Mouse (Mus musculus): ENCODE results near the gene Slc44a5. TPM values are rescaled to one million over a fixed set of nuclear protein-coding genes. Genes with fewer than 3 reads are reported as not detected.

The Slc44a5 gene
- polyA plus RNA-seq, 1 experiment from 2014 or later = 0.56 TPM

Other genes starting within 250 kb of the Slc44a5 start
- 26.9 and 31.0 TPM in 2 replicates for gene St6galnac3, start 248.3 kb upstream of the Slc44a5 start, polyA plus RNA-seq (2015; fragmentation: Nextera tagmentation; extraction: Ambion mirVana)
- gene Asb17, start 129.2 kb upstream of the Slc44a5 start, polyA plus RNA-seq (2015; fragmentation: Nextera tagmentation; extraction: Ambion mirVana) = 0.05 TPM in 1 of 2 replicates, not detected in the other
- gene Msh4, start 67.3 kb upstream of the Slc44a5 start, polyA plus RNA-seq (2015; fragmentation: Nextera tagmentation; extraction: Ambion mirVana) = 0.06 and 0.07 TPM in 2 replicates
- gene Rabggtb, start 60.4 kb upstream of the Slc44a5 start, polyA plus RNA-seq (2015; fragmentation: Nextera tagmentation; extraction: Ambion mirVana) = 49.4 and 54.2 TPM in 2 replicates
- 146 and 152 TPM in 2 replicates for gene Acadm, start 28.8 kb upstream of the Slc44a5 start, polyA plus RNA-seq (2015; fragmentation: Nextera tagmentation; extraction: Ambion mirVana)

All from intestine, embryonic 16.5 days (tissue).